Mouse (Mus musculus): ENCODE measurements around the gene Fbxw21.

Fbxw21 gene

GRCm38 (mm10) chr9:109111101-109111500 is 50.7 kb downstream of the Fbxw21 start:
- no peak for DNase-seq

GRCm38 (mm10) chr9:109110240-109110639 is 51.6 kb downstream of the Fbxw21 start:
- DNase-seq = no peak

- DNase-seq = no peak
These were observed 54.5 kb downstream of the Fbxw21 start for GRCm38 (mm10) chr9:109107341-109107740.

- no peak for DNase-seq
These were observed 56.2 kb downstream of the Fbxw21 start for GRCm38 (mm10) chr9:109105648-109106047.

- DNase-seq = peak; percentile 52 to 61
These were observed 56.8 kb downstream of the Fbxw21 start for GRCm38 (mm10) chr9:109105011-109105410.

GRCm38 (mm10) chr9:109104083-109104482 is 57.8 kb downstream of the Fbxw21 start:
- no peak for DNase-seq

- peak in 1 of 2 experiments; percentile 60 for DNase-seq
These were observed 58.6 kb downstream of the Fbxw21 start for GRCm38 (mm10) chr9:109103250-109103649.

GRCm38 (mm10) chr9:109102541-109102940 is 59.3 kb downstream of the Fbxw21 start:
- DNase-seq = no peak

GRCm38 (mm10) chr9:109101933-109102445 is 59.9 kb downstream of the Fbxw21 start:
- no peak for DNase-seq

GRCm38 (mm10) chr9:109100307-109100928 is 61.4 kb downstream of the Fbxw21 start:
- DNase-seq = no peak

GRCm38 (mm10) chr9:109098969-109099368 is 62.9 kb downstream of the Fbxw21 start:
- peak; percentile 81 to 87 for DNase-seq

- DNase-seq = no peak
These were observed 63.5 kb downstream of the Fbxw21 start for GRCm38 (mm10) chr9:109098366-109098765.

GRCm38 (mm10) chr9:109097831-109098230 is 64.0 kb downstream of the Fbxw21 start:
- peak in 1 of 2 experiments; percentile 39 for DNase-seq

- DNase-seq = peak; percentile 60 to 78
These were observed 64.5 kb downstream of the Fbxw21 start for GRCm38 (mm10) chr9:109097291-109097690.

- peak; percentile 50 to 58 for DNase-seq
These were observed 65.0 kb downstream of the Fbxw21 start for GRCm38 (mm10) chr9:109096856-109097255.

GRCm38 (mm10) chr9:109096251-109096661 is 65.6 kb downstream of the Fbxw21 start:
- DNase-seq = no peak

- peak; percentile 71 to 74 for DNase-seq
These were observed 66.5 kb downstream of the Fbxw21 start, which contains the start of gene Plxnb1 for GRCm38 (mm10) chr9:109095137-109095982. Gene Plxnb1, plus strand, starts transcription at chr9:109095389.

GRCm38 (mm10) chr9:109094553-109095136 is 67.2 kb downstream of the Fbxw21 start:
- peak; percentile 80 to 90 for DNase-seq

GRCm38 (mm10) chr9:109093786-109094552 is 67.9 kb downstream of the Fbxw21 start:
- DNase-seq = peak; percentile 78 to 86

GRCm38 (mm10) chr9:109092799-109093198 is 69.0 kb downstream of the Fbxw21 start:
- no peak for DNase-seq

GRCm38 (mm10) chr9:109091802-109092201 is 70.0 kb downstream of the Fbxw21 start:
- no peak for DNase-seq

- peak; percentile 60 to 77 for DNase-seq
These were observed 71.4 kb downstream of the Fbxw21 start for GRCm38 (mm10) chr9:109090446-109090845.

Data from lung, adult 18-20 months (tissue).